Mouse (Mus musculus) heart, adult 2 months (tissue): ENCODE measurements around the gene Rtp1. TPM values are rescaled to one million over a fixed set of nuclear protein-coding genes. Genes with fewer than 3 reads are reported as not detected.

Experiments
- DNase-seq, 2 experiments: peaks; one replicate each; pipeline ENCODE4 v3.0.0; 2021
- H3K27ac ChIP-seq: fragments of 200-600 bp; 2 replicates; pipeline ENCODE4 v1.8.1; 2022
- H3K27me3 ChIP-seq: fragments of 200-500 bp; 2 replicates; pipeline ENCODE4 v1.6.1; 2012; ENCODE audit warnings: mild to moderate bottlenecking, low read length, inconsistent platforms, mixed read lengths; ENCODE audit not compliant: control insufficient read depth, insufficient read depth
- H3K36me3 ChIP-seq: fragments of 200-500 bp; 2 replicates; pipeline ENCODE4 v1.6.1; 2012; ENCODE audit warnings: low read length, inconsistent platforms; ENCODE audit not compliant: control insufficient read depth, insufficient read depth
- H3K4me1 ChIP-seq: fragments of 200-500 bp; 2 replicates; pipeline ENCODE4 v1.6.1; 2011; ENCODE audit warnings: low read length; ENCODE audit not compliant: control insufficient read depth, insufficient read depth
- H3K4me3 ChIP-seq: fragments of 200-600 bp; 2 replicates; pipeline ENCODE4 v1.8.1; 2022
- H3K79me2 ChIP-seq: fragments of 200-500 bp; replicated peaks from 2 replicates; pipeline ENCODE4 v1.6.1; 2012; ENCODE audit warnings: mild to moderate bottlenecking, inconsistent platforms, low read length, moderate library complexity, mixed read lengths; ENCODE audit not compliant: control insufficient read depth, insufficient read depth
- H3K9ac ChIP-seq: fragments of 200-500 bp; 2 replicates; pipeline ENCODE4 v1.6.1; 2012; ENCODE audit warnings: low read depth, mild to moderate bottlenecking, control low read depth, inconsistent platforms, low read length, mixed read lengths
- CTCF ChIP-seq: fragments of 200-600 bp; IDR thresholded peaks from 2 replicates; pipeline ENCODE4 v1.8.1; 2022; ENCODE audit warnings: antibody characterized with exemption, mild to moderate bottlenecking, moderate library complexity
- EP300 ChIP-seq: fragments of 200-500 bp; IDR thresholded peaks from 2 replicates; pipeline ENCODE4 v1.6.1; 2011; ENCODE audit warnings: low read depth, low read length, control low read depth; ENCODE audit not compliant: insufficient read depth
- POLR2A ChIP-seq: fragments of 200-500 bp; IDR thresholded peaks from 2 replicates; pipeline ENCODE4 v1.6.1; 2011; ENCODE audit warnings: mild to moderate bottlenecking, low read depth, low read length, control low read depth; ENCODE audit not compliant: insufficient read depth
- WGBS: fragments of 180-500 bp; shearing (Covaris S2); methylation state at CpG from one replicate; pipeline ENCODE4 v1.1.7; 2018; 5-methylcytosine and 5-hydroxymethylcytosine counted together
- intact Hi-C: fragments of 180-260 bp; cut with DNase I; formaldehyde crosslinking; loops from one replicate; pipeline ENCODE4 v1.15.1; 2025
- polyA plus RNA-seq: library from polyadenylated mRNA; depleted of rRNA; stranded (reverse); fragments of >200 nt; gene quantifications from 2 replicates; pipeline ENCODE4 v1.2.3, GENCODE M21; 2012
- total RNA-seq, 2 experiments: library from RNA; stranded (reverse); gene quantifications; 2 replicates each; pipeline ENCODE4 v1.2.3; 2021

The Rtp1 gene
- total and polyA plus RNA-seq, 3 experiments = not detected

DNA sequence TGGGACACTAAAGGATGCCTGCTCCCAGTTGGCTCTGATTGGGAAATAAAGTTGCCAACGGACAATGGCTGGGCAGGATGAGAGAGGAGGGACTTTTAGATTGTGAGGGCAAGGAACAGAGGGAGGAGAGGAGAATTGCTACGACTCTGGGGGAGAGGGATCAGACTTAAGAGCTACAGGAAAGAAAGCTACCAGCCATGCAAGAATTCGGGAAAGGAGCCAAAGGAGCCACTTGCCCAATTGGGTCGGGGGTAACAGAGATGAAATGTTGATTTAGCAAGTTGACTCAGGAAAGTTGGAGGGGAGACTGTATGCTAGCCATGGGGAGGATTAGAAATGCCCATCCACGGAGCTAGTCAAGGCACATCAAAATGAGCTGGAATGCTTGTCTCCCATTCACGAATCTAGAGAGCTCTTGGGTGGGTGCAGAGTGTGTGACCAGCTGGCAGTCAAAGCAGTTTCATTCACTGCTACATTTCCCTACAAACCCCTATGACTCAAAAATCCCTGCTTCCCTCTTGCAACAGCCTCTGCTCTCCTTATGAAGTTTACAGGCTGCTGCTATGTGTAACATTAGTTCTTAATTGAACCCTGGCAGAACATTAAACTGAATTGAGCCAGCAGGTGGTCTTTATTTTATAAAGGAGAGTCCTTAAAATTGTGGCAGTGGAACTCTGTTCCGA lies 30.1 kb downstream of the Rtp1 start:
- intact Hi-C loops = loop anchor here (5.0 kb wide), 1 partner anchor 38 kb away; no protein-coding TSS in a partner anchor
- Histone ChIP-seq H3K4me1 (peaks cover 7% of the 10 kb centered on the region), H3K36me3 (no peaks in the 10 kb centered on the region), H3K79me2 (no peaks in the 10 kb centered on the region), H3K27me3 (no peaks in the 10 kb centered on the region), H3K4me3 (no peak overlapping the region), H3K9ac (no peak overlapping the region), H3K27ac (no peak overlapping the region)
- DNase-seq = no peak
- WGBS = 55% methylated on average over 7 of the region's 7 CpGs
- TF ChIP-seq EP300 = no peak
- TF ChIP-seq POLR2A = no peak
- no peak for TF ChIP-seq CTCF

GRCm38 (mm10) chr16:23463671-23464347 lies 34.9 kb downstream of the Rtp1 start:
- WGBS = 78% methylated on average over 4 of the region's 4 CpGs
- Histone ChIP-seq H3K4me1 (no peaks in the 10 kb centered on the region), H3K4me3 (no peak overlapping the region), H3K27me3 (no peaks in the 10 kb centered on the region), H3K9ac (no peak overlapping the region), H3K36me3 (no peaks in the 10 kb centered on the region), H3K27ac (no peak overlapping the region), H3K79me2 (no peaks in the 10 kb centered on the region)
- TF ChIP-seq POLR2A (no peak), EP300 (no peak), CTCF (no peak)
- no peak for DNase-seq
- intact Hi-C loops = no loop called here

GRCm38 (mm10) chr16:23471551-23471950 lies 42.6 kb downstream of the Rtp1 start:
- H3K27ac ChIP-seq = no peak overlapping the region
- 66% methylated on average over 6 of the region's 6 CpGs for WGBS
- H3K4me3 ChIP-seq = no peak overlapping the region
- no peaks in the 10 kb centered on the region for H3K79me2 ChIP-seq
- intact Hi-C loops = no loop called here
- H3K4me1 ChIP-seq = no peaks in the 10 kb centered on the region
- no peaks in the 10 kb centered on the region for H3K36me3 ChIP-seq
- H3K27me3 ChIP-seq = no peaks in the 10 kb centered on the region
- H3K9ac ChIP-seq = no peak overlapping the region
- TF ChIP-seq POLR2A = no peak
- no peak for TF ChIP-seq EP300
- TF ChIP-seq CTCF = no peak
- no peak for DNase-seq

DNA sequence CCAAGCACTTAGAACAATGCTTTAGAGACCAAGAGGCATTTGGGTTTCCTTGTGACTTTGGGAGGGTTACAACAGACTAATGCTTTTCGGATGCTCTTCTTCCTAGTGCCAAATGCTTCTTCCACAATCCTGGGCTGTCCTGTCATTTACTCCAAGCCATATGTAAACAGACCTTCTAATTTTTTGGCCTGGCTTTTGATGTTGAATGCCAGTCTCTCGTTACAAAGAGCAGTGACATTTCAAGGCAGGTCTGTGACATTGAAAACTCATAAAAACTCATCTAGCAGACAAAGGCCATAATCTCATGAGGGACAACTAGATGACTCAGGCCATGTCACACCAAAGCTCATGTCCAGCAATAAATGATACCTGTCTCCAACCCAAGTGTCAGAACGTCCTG lies 43.1 kb downstream of the Rtp1 start:
- WGBS = 70% methylated on average over 3 of the region's 3 CpGs

DNA sequence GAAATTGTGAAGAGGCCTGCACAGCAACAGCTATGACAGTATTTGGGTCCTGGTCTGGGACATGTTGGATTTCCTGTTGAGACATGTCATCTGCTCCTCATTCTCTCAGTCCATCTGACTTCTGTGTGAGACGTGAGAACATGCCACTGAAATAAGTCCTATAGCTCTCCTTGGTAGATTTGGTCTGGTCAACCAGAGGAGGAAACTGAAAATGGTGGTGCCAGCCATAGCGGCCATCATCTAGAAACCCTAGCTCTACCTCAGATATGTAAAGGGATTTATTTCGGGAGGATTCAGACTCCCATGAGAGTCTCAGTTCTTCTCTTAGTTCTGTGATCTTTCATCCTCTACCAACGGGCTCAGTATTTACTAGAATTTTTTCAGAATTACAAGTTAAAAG lies 46.7 kb downstream of the Rtp1 start:
- WGBS = 84% methylated on average over 4 of the region's 4 CpGs
- DNase-seq = no peak
- intact Hi-C loops = no loop called here
- no peak overlapping the region for H3K4me3 ChIP-seq
- H3K79me2 ChIP-seq = no peaks in the 10 kb centered on the region
- H3K36me3 ChIP-seq = no peaks in the 10 kb centered on the region
- TF ChIP-seq POLR2A = no peak
- TF ChIP-seq EP300 = no peak
- TF ChIP-seq CTCF = no peak
- H3K27me3 ChIP-seq = no peaks in the 10 kb centered on the region
- H3K27ac ChIP-seq = no peak overlapping the region
- H3K4me1 ChIP-seq = no peaks in the 10 kb centered on the region
- no peak overlapping the region for H3K9ac ChIP-seq

More for the DNA sequence above, 43.1 kb downstream of the Rtp1 start:
- Histone ChIP-seq H3K36me3 (no peaks in the 10 kb centered on the region), H3K9ac (no peak overlapping the region), H3K4me1 (no peaks in the 10 kb centered on the region), H3K27me3 (no peaks in the 10 kb centered on the region), H3K79me2 (no peaks in the 10 kb centered on the region), H3K4me3 (no peak overlapping the region), H3K27ac (no peak overlapping the region)
- DNase-seq = no peak
- TF ChIP-seq POLR2A = no peak
- no peak for TF ChIP-seq EP300
- TF ChIP-seq CTCF = no peak
- intact Hi-C loops = no loop called here

GRCm38 (mm10) chr16:23476598-23476997 lies 47.7 kb downstream of the Rtp1 start:
- TF ChIP-seq CTCF = no peak
- no peak for TF ChIP-seq POLR2A
- no peak for TF ChIP-seq EP300
- Histone ChIP-seq H3K4me1 (no peaks in the 10 kb centered on the region), H3K79me2 (no peaks in the 10 kb centered on the region), H3K27me3 (no peaks in the 10 kb centered on the region), H3K4me3 (no peak overlapping the region), H3K9ac (no peak overlapping the region), H3K36me3 (no peaks in the 10 kb centered on the region), H3K27ac (no peak overlapping the region)
- no peak for DNase-seq
- intact Hi-C loops = no loop called here
